Mouse (Mus musculus): ENCODE measurements around the gene Txndc11. TPM values are rescaled to one million over a fixed set of nuclear protein-coding genes. Genes with fewer than 3 reads are reported as not detected.

Gene Txndc11
- polyA plus RNA-seq, 1 experiment, result 23.1 TPM

- TF ChIP-seq GATA1 (IDR thresholded peaks at IDR 0.05; ENCODE audit: low read length), result no peak
These were observed 62.0 kb downstream of the Txndc11 start for GRCm38 (mm10) chr16:11072454-11072853.

GRCm38 (mm10) chr16:11071887-11072286 is 62.6 kb downstream of the Txndc11 start:
- TF ChIP-seq GATA1 (IDR thresholded peaks at IDR 0.05; ENCODE audit: low read length), result no peak

GRCm38 (mm10) chr16:11071176-11071575 is 63.3 kb downstream of the Txndc11 start:
- no peak for TF ChIP-seq GATA1 (IDR thresholded peaks at IDR 0.05; ENCODE audit: low read length)

- TF ChIP-seq GATA1 (IDR thresholded peaks at IDR 0.05; ENCODE audit: low read length), result no peak
These were observed 64.6 kb downstream of the Txndc11 start for GRCm38 (mm10) chr16:11069710-11070420.

GRCm38 (mm10) chr16:11069271-11069670 is 65.2 kb downstream of the Txndc11 start:
- TF ChIP-seq GATA1 (IDR thresholded peaks at IDR 0.05; ENCODE audit: low read length), result no peak

GRCm38 (mm10) chr16:11068666-11069065 is 65.8 kb downstream of the Txndc11 start:
- no peak for TF ChIP-seq GATA1 (IDR thresholded peaks at IDR 0.05; ENCODE audit: low read length)

GRCm38 (mm10) chr16:11066833-11067191 is 67.6 kb downstream of the Txndc11 start:
- TF ChIP-seq GATA1 (IDR thresholded peaks at IDR 0.05; ENCODE audit: low read length), result no peak

GRCm38 (mm10) chr16:11066029-11066832 is 68.2 kb downstream of the Txndc11 start, which contains the start of gene Litaf:
Litaf (minus strand) TSS chr16:11066157.
- no peak for TF ChIP-seq GATA1 (IDR thresholded peaks at IDR 0.05; ENCODE audit: low read length)

GRCm38 (mm10) chr16:11065431-11065830 is 69.0 kb downstream of the Txndc11 start:
- TF ChIP-seq GATA1 (IDR thresholded peaks at IDR 0.05; ENCODE audit: low read length), result no peak

- no peak for TF ChIP-seq GATA1 (IDR thresholded peaks at IDR 0.05; ENCODE audit: low read length)
These were observed 69.7 kb downstream of the Txndc11 start for GRCm38 (mm10) chr16:11064742-11065141.

- no peak for TF ChIP-seq GATA1 (IDR thresholded peaks at IDR 0.05; ENCODE audit: low read length)
These were observed 70.1 kb downstream of the Txndc11 start for GRCm38 (mm10) chr16:11064341-11064740.

- no peak for TF ChIP-seq GATA1 (IDR thresholded peaks at IDR 0.05; ENCODE audit: low read length)
These were observed 71.4 kb downstream of the Txndc11 start for GRCm38 (mm10) chr16:11062794-11063721.

GRCm38 (mm10) chr16:11060645-11061044 is 73.8 kb downstream of the Txndc11 start, which contains the start of gene Snn:
Snn (plus strand) TSS chr16:11060945.
- TF ChIP-seq GATA1 (IDR thresholded peaks at IDR 0.05; ENCODE audit: low read length), result no peak

GRCm38 (mm10) chr16:11055916-11056315 is 78.5 kb downstream of the Txndc11 start:
- no peak for TF ChIP-seq GATA1 (IDR thresholded peaks at IDR 0.05; ENCODE audit: low read length)

GRCm38 (mm10) chr16:11054871-11055270 is 79.6 kb downstream of the Txndc11 start:
- TF ChIP-seq GATA1 (IDR thresholded peaks at IDR 0.05; ENCODE audit: low read length), result no peak

All from G1E-ER4 (cell line).